Mouse (Mus musculus) thymus, postnatal 25 days (tissue): Measurements from ENCODE around the gene Cenpi.

Source experiments
- DNase-seq: peaks from one replicate; pipeline ENCODE4 v3.0.0; 2022

The Cenpi gene

DNA sequence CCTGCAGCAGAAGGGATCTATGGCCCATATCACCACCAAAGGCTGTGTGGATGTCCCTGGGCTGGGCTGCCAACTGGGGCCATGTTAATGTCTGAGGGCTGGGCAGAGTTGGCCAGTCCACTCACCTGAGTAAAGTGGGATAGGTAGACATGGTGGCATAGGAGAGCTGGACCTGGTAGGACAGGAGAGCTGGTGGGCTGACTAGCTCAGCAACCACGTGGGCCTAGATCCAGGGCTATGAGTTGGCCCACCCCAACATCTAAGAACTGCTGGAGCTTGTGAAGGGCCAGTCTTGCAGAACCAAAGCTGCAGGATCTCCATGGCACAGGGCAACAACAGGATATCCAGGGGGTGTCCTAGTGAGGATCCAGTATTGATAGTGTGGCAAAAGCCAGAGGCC, 57.5 kb downstream of the Cenpi start:
- DNase-seq: no peak

DNA sequence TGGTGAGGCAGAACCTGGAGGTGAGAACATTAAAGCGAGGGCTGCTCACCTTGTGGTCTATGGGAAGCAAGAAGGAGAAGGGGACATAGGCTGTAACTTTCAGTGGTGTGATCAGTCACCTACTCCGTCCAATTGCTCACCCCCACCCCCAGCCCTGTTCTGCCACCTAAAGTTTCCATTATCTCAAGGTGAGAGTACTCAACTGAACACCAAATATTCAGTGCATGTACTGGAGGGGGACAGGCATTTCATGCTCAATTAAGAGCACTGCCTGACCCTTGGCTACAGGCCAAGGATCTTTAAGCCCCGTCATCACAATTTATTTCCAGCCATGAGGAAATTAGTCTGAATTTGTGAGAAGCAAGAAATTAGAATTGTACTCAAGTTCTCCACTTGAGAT, 58.7 kb downstream of the Cenpi start:
- DNase-seq: no peak

DNA sequence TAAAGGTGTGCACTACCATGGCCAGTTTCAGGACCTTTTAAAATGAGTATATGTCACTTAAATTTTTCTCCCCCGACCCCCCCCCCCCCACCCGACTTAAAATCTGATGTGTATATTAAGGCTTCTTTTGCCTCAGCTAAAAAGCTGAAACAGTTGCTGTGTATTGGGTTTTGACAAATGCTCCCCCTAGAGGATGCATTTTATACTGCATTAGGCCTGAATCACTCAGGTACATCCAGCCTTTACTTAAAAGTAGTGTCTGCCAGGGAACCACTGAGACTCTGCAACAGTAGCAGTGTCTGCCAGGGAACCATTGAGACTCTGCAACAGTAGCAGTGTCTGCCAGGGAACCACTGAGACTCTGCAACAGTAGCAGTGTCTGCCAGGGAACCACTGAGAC, 63.4 kb downstream of the Cenpi start:
- DNase-seq: no peak

GRCm38 (mm10) chrX:134374190-134374589, 66.3 kb downstream of the Cenpi start:
- no peak for DNase-seq

DNA sequence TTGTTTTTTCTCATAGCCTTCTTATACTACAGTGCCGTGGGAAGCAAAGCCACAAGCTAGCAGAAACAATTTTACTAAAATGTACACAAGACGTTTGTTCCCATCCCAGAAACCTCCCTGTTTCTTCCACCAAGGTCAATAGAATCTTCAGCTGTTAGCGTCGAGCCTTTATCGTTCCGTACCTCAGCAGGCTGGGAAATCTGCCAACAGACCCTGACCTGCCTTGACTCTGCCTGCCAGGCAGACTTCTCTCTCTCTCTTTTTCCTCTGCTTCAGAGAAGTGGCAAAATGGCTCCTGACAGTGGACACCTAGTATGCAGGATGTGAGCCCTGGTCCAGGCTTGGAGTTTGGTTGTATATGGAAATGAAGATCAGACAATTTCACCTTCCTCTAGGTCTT, 77.0 kb downstream of the Cenpi start:
- no peak for DNase-seq

DNA sequence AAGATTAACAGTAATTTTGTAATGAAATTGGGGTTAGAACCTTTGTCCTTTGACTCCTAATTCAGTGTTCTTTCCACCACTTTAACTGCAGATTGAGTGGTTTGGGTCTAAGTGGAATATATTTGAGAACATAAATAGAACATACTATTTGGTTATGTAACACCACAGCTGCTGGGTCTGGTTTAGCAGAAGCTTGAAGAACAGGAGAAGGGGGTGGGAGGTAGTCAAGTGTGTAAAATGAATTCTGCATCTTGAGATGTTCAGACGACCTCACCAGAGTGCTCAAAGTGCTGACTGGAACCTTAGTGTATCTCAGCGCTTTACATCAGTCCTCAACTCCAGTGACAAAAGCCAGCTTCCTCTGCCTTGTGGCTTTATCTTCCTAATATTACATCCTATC, 91.1 kb downstream of the Cenpi start:
- DNase-seq: no peak

GRCm38 (mm10) chrX:134403863-134404583, 96.1 kb downstream of the Cenpi start, which contains the start of gene Drp2:
TSS of gene Drp2 (plus strand) at chrX:134404551.
- DNase-seq: no peak

GRCm38 (mm10) chrX:134404584-134404955, 96.7 kb downstream of the Cenpi start:
- no peak for DNase-seq

DNA sequence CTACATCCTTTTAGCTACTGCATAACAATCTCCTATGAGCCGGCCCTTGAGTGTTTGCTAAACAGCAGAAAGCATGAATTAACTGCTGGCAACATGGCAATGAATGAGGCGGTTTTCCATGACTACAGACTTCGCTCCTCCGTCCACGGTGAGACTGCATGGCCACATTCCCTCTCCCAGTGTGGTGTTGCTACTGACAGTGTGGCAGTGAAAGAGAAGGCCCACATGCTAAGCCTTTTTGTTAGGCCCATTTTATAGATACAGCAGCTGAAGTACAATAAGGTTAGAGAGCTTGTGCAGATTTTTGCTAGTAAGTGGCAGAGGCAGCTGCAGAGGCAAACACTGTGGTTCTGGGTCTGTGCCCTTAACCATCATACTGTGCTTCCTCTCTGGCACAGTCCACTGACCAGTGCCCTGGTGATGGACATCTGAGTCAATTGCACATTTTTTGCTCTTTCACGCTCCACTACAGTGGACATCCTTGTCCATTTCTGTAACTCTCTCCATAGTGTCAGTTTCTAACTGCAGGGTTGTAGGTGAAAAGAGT, 101.5 kb downstream of the Cenpi start:
- no peak for DNase-seq

GRCm38 (mm10) chrX:134412096-134412495, 104.2 kb downstream of the Cenpi start:
- no peak for DNase-seq
